Mouse (Mus musculus) ES-Bruce4 (cell line): ENCODE data around the gene Tpi1. TPM values are rescaled to one million over a fixed set of nuclear protein-coding genes. Genes with fewer than 3 reads are reported as not detected.

Experiments
- H3K27ac ChIP-seq: 2 replicates; pipeline ENCODE4 v1.5.1; 2012; ENCODE audit warnings: low read length, inconsistent platforms; ENCODE audit not compliant: insufficient read depth
- H3K27me3 ChIP-seq: 2 replicates; pipeline ENCODE4 v1.6.1; 2012; ENCODE audit warnings: mild to moderate bottlenecking, low read length, inconsistent platforms; ENCODE audit not compliant: control insufficient read depth, poor library complexity, insufficient read depth, severe bottlenecking
- H3K36me3 ChIP-seq: 2 replicates; pipeline ENCODE4 v1.6.1; 2012; ENCODE audit warnings: inconsistent platforms, mild to moderate bottlenecking, low read length, moderate library complexity; ENCODE audit not compliant: control insufficient read depth, poor library complexity, insufficient read depth, severe bottlenecking
- H3K4me1 ChIP-seq: one replicate; pipeline ENCODE4 v1.8.1; 2011; ENCODE audit warnings: low read length; ENCODE audit not compliant: control insufficient read depth, insufficient read depth
- H3K4me3 ChIP-seq: 2 replicates; pipeline ENCODE4 v1.5.1; 2011; ENCODE audit warnings: low read depth, mild to moderate bottlenecking, low read length
- H3K9ac ChIP-seq: 2 replicates; pipeline ENCODE4 v1.6.1; 2012; ENCODE audit warnings: low read depth, mild to moderate bottlenecking, inconsistent platforms; ENCODE audit not compliant: poor library complexity, severe bottlenecking
- H3K9me3 ChIP-seq: replicated peaks from 2 replicates; pipeline ENCODE4 v1.6.1; 2012; ENCODE audit warnings: mild to moderate bottlenecking, low read length, inconsistent platforms; ENCODE audit not compliant: control insufficient read depth, poor library complexity, insufficient read depth, severe bottlenecking
- CTCF ChIP-seq: IDR thresholded peaks from one replicate; pipeline ENCODE4 v1.8.1; 2011; ENCODE audit warnings: low read depth, low read length
- EP300 ChIP-seq: IDR thresholded peaks from 2 replicates; pipeline ENCODE4 v1.6.1; 2011; ENCODE audit warnings: low read depth, low read length; ENCODE audit not compliant: insufficient read depth
- POLR2A ChIP-seq: IDR thresholded peaks from one replicate; pipeline ENCODE4 v1.8.1; 2011; ENCODE audit warnings: low read length; ENCODE audit not compliant: insufficient read depth
- polyA plus RNA-seq: library from polyadenylated mRNA; stranded (reverse); fragments of >200 nt; gene quantifications from 2 replicates; pipeline ENCODE4 v1.2.4, GENCODE M21; 2011; ENCODE audit warnings: low read depth; ENCODE audit not compliant: missing spikeins, insufficient read depth, insufficient read length

Gene Tpi1
- polyA plus RNA-seq, 1 experiment, result 389 TPM

DNA sequence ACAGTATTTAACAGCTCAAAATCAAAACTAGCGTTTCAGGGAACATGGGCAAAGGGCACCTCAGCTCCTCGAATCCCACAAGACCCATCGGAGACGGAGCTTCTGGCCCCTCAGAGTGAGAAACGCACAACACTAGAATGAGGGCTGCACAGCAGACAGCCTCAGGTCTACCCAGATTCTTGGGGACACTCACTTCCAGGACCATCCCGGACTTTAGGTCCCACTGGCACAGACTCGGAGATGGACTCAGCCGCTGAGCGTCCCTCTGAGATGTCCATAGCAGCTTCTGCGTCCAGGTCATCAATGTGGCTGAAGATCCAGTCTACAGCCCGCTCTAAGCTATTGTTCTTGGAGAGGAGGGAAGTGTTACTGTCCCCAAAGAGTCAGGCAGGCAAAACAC is 3.0 kb upstream of the Tpi1 start:
- H3K9me3 ChIP-seq, result no peaks in the 10 kb centered on the region
- H3K4me1 ChIP-seq, result no peaks in the 10 kb centered on the region
- no peak overlapping the region for H3K27ac ChIP-seq
- H3K4me3 ChIP-seq, result no peak overlapping the region
- H3K36me3 ChIP-seq, result peaks cover 31% of the 10 kb centered on the region
- TF ChIP-seq CTCF, result no peak
- H3K9ac ChIP-seq, result no peak overlapping the region
- H3K27me3 ChIP-seq, result no peaks in the 10 kb centered on the region

DNA sequence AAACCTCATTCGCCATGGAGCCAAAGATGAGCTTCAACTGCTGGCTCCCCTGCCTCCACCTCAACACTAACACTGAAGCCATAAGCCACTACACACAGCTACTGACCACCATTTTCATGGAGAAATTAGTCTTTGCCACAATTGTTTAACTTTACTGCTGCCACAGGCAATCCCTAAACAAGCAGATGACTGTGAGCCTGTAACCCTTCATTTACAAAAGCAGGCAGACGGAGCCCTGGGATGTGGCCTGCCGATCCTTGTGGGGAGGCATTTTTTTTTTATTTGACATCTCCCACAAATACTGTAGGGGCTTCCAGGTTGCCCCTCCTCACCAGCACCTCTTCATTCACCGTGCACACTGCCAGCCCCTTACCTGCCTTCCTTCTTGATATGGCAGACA is 2.5 kb upstream of the Tpi1 start:
- H3K9ac ChIP-seq, result no peak overlapping the region
- H3K27ac ChIP-seq, result no peak overlapping the region
- no peak for TF ChIP-seq CTCF
- no peak for TF ChIP-seq POLR2A
- no peak for TF ChIP-seq EP300
- H3K4me1 ChIP-seq, result no peaks in the 10 kb centered on the region
- no peaks in the 10 kb centered on the region for H3K27me3 ChIP-seq
- H3K9me3 ChIP-seq, result no peaks in the 10 kb centered on the region
- no peak overlapping the region for H3K4me3 ChIP-seq
- peaks cover 30% of the 10 kb centered on the region for H3K36me3 ChIP-seq

DNA sequence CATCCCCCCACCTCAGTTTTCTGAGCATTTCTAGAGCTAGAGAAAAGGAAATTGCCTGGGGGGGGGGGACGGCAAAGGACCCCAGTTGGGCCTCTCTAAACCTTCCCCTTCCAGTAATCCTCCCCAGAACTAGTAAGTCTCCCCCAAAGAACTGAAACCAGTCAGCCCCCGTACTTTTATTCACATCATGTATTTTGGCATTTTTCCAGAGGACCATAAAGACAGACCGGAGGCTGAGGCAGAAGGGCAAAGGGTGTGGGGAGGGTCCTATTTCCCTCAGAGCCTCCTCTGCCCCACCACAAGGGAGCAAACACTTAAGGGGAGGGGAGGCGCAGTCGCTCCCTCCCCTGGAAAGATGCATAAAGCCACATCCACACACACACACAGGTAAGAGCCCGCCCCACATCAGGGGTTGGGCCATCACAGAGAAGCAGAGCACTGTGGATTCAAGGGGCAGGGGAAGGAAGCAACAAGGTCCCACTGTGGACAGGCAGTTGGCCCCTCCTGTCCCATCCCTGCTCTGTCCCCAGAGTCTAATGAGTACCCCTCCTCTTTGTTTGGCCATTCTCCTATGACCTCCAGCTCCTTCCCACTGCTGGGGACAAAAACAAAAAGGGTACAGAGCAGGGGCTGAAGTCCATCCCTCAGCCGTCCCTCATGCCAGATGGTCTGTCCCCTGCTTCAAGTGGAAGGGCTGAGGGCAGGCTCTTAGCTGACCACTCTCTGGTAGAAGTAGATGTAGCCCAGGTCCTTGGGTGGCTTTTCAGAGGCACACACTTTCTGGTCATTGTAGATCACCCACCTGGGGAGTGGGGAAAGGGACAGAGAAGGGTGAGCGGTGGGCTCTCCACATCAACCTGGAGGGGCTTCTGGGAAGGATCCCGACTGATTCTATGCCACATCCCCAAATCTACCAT is 1.0 kb upstream of the Tpi1 start:
- peaks cover 20% of the 10 kb centered on the region for H3K36me3 ChIP-seq
- H3K4me3 ChIP-seq, result no peak overlapping the region
- no peaks in the 10 kb centered on the region for H3K4me1 ChIP-seq
- no peak for TF ChIP-seq EP300
- no peak for TF ChIP-seq POLR2A
- TF ChIP-seq CTCF, result no peak
- no peak overlapping the region for H3K9ac ChIP-seq
- no peaks in the 10 kb centered on the region for H3K27me3 ChIP-seq
- H3K27ac ChIP-seq, result no peak overlapping the region
- H3K9me3 ChIP-seq, result no peaks in the 10 kb centered on the region

DNA sequence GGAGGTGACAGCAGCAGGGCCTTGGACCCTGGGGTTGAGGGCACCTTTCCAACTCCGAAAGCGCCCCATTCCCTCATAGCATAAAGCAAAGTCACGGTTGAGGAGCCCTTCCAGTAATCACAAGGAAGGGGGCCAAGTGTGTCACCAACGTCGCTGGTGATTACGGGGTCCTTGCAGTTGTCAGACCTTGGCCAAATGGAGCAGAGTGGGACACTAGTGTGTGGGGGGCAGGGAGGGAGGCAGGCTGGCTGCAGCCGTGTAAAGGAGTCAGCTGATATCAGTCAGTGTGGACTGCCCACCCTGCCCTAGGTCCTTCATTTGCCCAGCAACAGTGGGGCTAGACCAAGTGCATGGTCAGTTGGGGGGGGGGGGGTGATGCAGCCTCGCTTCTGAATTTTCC is 352 bp upstream of the Tpi1 start:
- H3K9ac ChIP-seq, result no peak overlapping the region
- no peak overlapping the region for H3K27ac ChIP-seq
- peak overlapping the region; percentile 23; the same call in 1 of the 2 replicates for H3K4me3 ChIP-seq
- H3K4me1 ChIP-seq, result no peaks in the 10 kb centered on the region
- H3K9me3 ChIP-seq, result no peaks in the 10 kb centered on the region
- H3K36me3 ChIP-seq, result peaks cover 13% of the 10 kb centered on the region
- TF ChIP-seq CTCF, result no peak
- H3K27me3 ChIP-seq, result no peaks in the 10 kb centered on the region

DNA sequence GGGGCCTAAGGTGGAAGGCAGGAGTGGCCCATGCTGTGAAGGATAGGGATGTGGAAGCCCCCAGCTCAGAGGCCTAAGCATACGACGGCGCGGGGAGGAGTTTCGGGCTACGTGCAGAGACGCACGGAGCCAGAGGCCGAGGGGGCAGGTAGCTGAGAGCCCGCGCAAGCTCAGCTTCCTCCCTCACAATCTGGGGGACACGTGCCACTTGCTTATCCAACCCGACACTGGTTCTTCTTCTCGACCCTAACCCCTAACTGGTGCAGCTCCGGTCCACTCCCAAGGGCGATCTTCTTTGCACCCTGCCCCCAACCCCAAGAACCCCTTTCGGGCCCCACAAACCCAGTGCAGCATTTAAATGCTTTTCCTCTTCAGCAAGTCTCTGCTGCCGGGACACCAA is 600 bp downstream of the Tpi1 start:
- Histone ChIP-seq H3K36me3 (peaks cover 11% of the 10 kb centered on the region), H3K9me3 (no peaks in the 10 kb centered on the region), H3K4me1 (no peaks in the 10 kb centered on the region), H3K27ac (no peak overlapping the region), H3K27me3 (no peaks in the 10 kb centered on the region), H3K9ac (peak overlapping the region; percentile 77), H3K4me3 (peak overlapping the region; percentile 90)
- TF ChIP-seq CTCF (no peak), POLR2A (no peak)

DNA sequence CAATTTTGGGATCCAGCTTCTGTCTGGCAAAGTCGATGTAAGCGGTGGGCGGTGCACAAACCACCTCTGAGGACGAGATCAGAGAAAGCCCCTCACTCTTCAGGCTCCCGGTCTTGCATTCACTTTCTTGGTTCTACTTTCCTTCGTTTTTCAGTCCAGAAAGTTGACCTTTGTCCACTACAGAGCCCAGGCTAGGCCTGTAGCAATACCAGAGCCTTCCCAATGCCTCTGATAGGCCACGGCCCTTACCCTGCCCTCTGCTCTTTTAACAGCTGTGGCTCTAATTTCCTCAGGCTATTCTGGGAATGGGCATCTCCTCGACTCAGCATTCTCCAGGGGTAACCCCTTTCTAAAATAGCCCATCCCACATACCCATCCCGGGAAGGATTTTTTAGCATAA is 1.2 kb downstream of the Tpi1 start:
- H3K9ac ChIP-seq, result peak overlapping the region; percentile 77
- H3K36me3 ChIP-seq, result peaks cover 11% of the 10 kb centered on the region
- no peaks in the 10 kb centered on the region for H3K27me3 ChIP-seq
- TF ChIP-seq EP300 (no peak), POLR2A (no peak), CTCF (no peak)
- no peaks in the 10 kb centered on the region for H3K9me3 ChIP-seq
- peak overlapping the region; percentile 90 for H3K4me3 ChIP-seq
- no peaks in the 10 kb centered on the region for H3K4me1 ChIP-seq
- no peak overlapping the region for H3K27ac ChIP-seq
